Mouse (Mus musculus): ENCODE data around the gene Upk3bl. TPM values are rescaled to one million over a fixed set of nuclear protein-coding genes. Genes with fewer than 3 reads are reported as not detected.
A peak's percentile ranks its signal among the peaks of the same experiment; 100 is the strongest.

The Upk3bl gene
- total and polyA plus RNA-seq, 3 experiments = not detected

DNA sequence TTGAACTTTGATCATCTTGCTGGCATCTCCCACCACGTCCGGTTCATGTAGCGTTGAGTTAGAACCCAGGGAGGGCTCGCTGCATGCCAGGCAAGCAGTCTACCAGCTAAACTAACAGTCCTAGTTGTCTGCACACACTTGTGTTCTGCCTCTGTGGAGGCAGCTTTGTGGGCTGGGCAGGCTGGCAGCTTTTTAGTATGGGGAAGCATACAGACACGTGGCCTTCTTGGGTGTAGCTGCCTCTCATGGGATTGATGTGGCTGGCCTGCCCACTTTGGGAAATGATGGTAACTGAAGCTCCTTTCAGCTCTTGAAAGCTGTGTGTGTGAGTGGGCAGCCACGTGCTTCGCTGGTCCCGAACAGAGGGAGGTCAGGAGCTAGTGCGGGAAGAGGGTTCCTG, 27.4 kb upstream of the Upk3bl start:
- DNase-seq (ENCODE audit: extremely low read depth) = no peak
- dilution Hi-C loops (cut with MboI; ENCODE audit: extremely low pct_ligation_motif_present, extremely low pct_unique_long_range_greater_than_20kb, low sequenced_read_pairs) = no loop called here
- no peak overlapping the region for H3K4me3 ChIP-seq (replicated peaks in 1 of 3; ENCODE audit: low read depth in 2 of 3, low read length in 2 of 3, poor library complexity in 1 of 3)
- no peaks in the 10 kb centered on the region for H3K79me2 ChIP-seq (replicated peaks; ENCODE audit: control insufficient read depth, extremely low read depth, insufficient read depth, poor library complexity, severe bottlenecking)
- no peak overlapping the region for H3K27ac ChIP-seq (ENCODE audit: insufficient read depth, low read depth)
- TF ChIP-seq E2F4 (IDR thresholded peaks at IDR 0.05; ENCODE audit: insufficient replicate concordance, low read depth, low read length) (no peak), BHLHE40 (IDR thresholded peaks at IDR 0.05; ENCODE audit: low read depth, low read length) (no peak), USF1 (IDR thresholded peaks at IDR 0.05; ENCODE audit: low read depth, low read length) (no peak), HCFC1 (IDR thresholded peaks at IDR 0.05; ENCODE audit: low read depth, low read length) (no peak), NELFE (IDR thresholded peaks at IDR 0.05; ENCODE audit: low read depth, low read length) (no peak), IRF4 (IDR thresholded peaks at IDR 0.05; ENCODE audit: low read depth, low read length) (no peak), ZC3H11A (IDR thresholded peaks at IDR 0.05; ENCODE audit: low read depth, low read length) (no peak), POLR2AphosphoS2 (IDR thresholded peaks at IDR 0.05; ENCODE audit: low read depth, low read length) (no peak), ZNF384 (IDR thresholded peaks at IDR 0.05; ENCODE audit: low read depth, low read length) (no peak), MAFK (IDR thresholded peaks at IDR 0.05; ENCODE audit: insufficient replicate concordance, low read length) (no peak), CHD1 (IDR thresholded peaks at IDR 0.05; ENCODE audit: low read depth, low read length) (no peak)
- in situ Hi-C loops (cut with MboI; ENCODE audit: low pct_ligation_motif_present, low pct_unique_long_range_greater_than_20kb, low sequenced_read_pairs) = loop anchor here (5.0 kb wide), 1 partner anchor 35 kb away; the partner anchor contains the start of gene Dtx2
- no peak overlapping the region for H3K4me2 ChIP-seq (ENCODE audit: insufficient read depth, low read depth, poor library complexity, severe bottlenecking)
- no peak overlapping the region for H3K9ac ChIP-seq (ENCODE audit: insufficient read depth, low read depth)
- no peaks in the 10 kb centered on the region for H3K9me3 ChIP-seq (replicated peaks; ENCODE audit: low read length)
- no peaks in the 10 kb centered on the region for H3K27me3 ChIP-seq (replicated peaks)
- peaks cover 0 to 39% of the 10 kb centered on the region in 2 experiments; a peak in 2 of 4 replicates for H3K4me1 ChIP-seq (ENCODE audit: control insufficient read depth in 1 of 2, insufficient read depth in 2 of 2)
- peaks cover 49 to 96% of the 10 kb centered on the region in 2 experiments for H3K36me3 ChIP-seq (replicated peaks in 1 of 2; ENCODE audit: control insufficient read depth in 1 of 2, insufficient read depth in 1 of 2, low read length in 1 of 2)

DNA sequence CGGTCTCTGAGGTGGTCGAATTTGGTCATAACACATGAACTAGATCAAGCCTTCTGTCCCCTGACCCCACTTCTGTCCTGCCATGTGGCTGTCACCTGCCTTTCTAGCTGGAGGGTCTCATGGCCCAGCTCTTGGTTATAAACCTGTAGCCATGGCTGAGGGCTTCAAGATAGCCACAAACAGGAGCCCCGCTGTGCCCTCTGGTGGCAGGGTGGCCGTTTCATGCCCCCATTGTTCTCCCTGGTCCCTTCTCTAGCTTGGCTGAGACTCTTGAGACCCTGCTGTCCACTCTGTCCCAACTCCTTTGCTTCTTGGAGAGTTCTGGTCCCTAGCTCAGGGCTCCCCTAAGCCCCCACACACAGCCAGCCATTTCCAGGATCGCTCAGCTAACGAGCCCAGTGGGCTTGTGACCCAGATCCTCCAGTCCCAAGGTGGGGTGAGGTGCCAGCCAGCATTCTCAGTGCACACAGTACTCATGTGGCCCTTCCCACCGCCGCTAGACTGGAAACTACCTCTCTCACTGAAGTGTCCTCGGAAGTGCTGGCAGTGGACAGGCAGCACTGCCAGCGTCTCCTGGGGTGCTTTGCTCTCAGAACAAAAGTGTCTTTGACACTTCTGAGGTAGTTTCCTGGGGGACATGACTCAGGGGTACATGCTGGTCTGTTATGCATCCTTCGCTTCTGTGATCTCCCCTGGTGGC, 26.5 kb upstream of the Upk3bl start:
- no peak overlapping the region for H3K27ac ChIP-seq (ENCODE audit: insufficient read depth, low read depth)
- H3K27me3 ChIP-seq (replicated peaks) = no peaks in the 10 kb centered on the region
- H3K36me3 ChIP-seq (replicated peaks in 1 of 2; ENCODE audit: control insufficient read depth in 1 of 2, insufficient read depth in 1 of 2, low read length in 1 of 2) = peaks cover 58 to 97% of the 10 kb centered on the region in 2 experiments
- H3K4me2 ChIP-seq (ENCODE audit: insufficient read depth, low read depth, poor library complexity, severe bottlenecking) = no peak overlapping the region
- H3K4me1 ChIP-seq (ENCODE audit: control insufficient read depth in 1 of 2, insufficient read depth in 2 of 2) = peaks cover under 1 to 41% of the 10 kb centered on the region in 2 experiments; a peak in 2 of 4 replicates
- H3K9ac ChIP-seq (ENCODE audit: insufficient read depth, low read depth) = no peak overlapping the region
- dilution Hi-C loops (cut with MboI; ENCODE audit: extremely low pct_ligation_motif_present, extremely low pct_unique_long_range_greater_than_20kb, low sequenced_read_pairs) (no loop called here), in situ Hi-C loops (cut with MboI; ENCODE audit: low pct_ligation_motif_present, low pct_unique_long_range_greater_than_20kb, low sequenced_read_pairs) (loop anchor here (5.0 kb wide), 1 partner anchor 35 kb away; the partner anchor contains the start of gene Dtx2)
- no peaks in the 10 kb centered on the region for H3K9me3 ChIP-seq (replicated peaks; ENCODE audit: low read length)
- H3K79me2 ChIP-seq (replicated peaks; ENCODE audit: control insufficient read depth, extremely low read depth, insufficient read depth, poor library complexity, severe bottlenecking) = no peaks in the 10 kb centered on the region
- DNase-seq (ENCODE audit: extremely low read depth) = no peak
- H3K4me3 ChIP-seq (replicated peaks in 1 of 3; ENCODE audit: low read depth in 2 of 3, low read length in 2 of 3, poor library complexity in 1 of 3) = no peak overlapping the region
- TF ChIP-seq SMC3 (IDR thresholded peaks at IDR 0.05; ENCODE audit: low read depth, low read length) (peak; percentile 67), CTCF (conservative IDR thresholded peaks at IDR 0.05 in 1 of 2, IDR thresholded peaks at IDR 0.05 in 1 of 2; ENCODE audit: low read depth in 2 of 2, low read length in 2 of 2) (peak in 1 of 2 experiments; percentile 58; a peak in 2 of 4 replicates), RAD21 (IDR thresholded peaks at IDR 0.05; ENCODE audit: low read depth, low read length) (peak; percentile 41), MEF2A (IDR thresholded peaks at IDR 0.05; ENCODE audit: borderline replicate concordance, low read depth, low read length) (no peak)

All from CH12.LX (cell line).